Mouse (Mus musculus) mouse embryonic stem cell (cell line): ENCODE measurements around the gene Ripply1.

Experiments
- in situ Hi-C, 2 experiments: fragments of 300-500 bp; cut with MboI; formaldehyde crosslinking; loops; 1 replicate in 1 of 2; 3 replicates in 1 of 2; pipeline ENCODE4 v1.14.3; 2019 to 2020; ENCODE audit warnings: low sequenced_read_pairs in 2 of 2, low pct_unique_long_range_greater_than_20kb in 1 of 2, mixed read lengths in 1 of 2; ENCODE audit not compliant: unreplicated experiment in 1 of 2

Ripply1 gene

GRCm38 (mm10) chrX:139782278-139783044 lies at the start of gene Ripply1:
TSS of gene Ripply1 (minus strand) at chrX:139782353.
- in situ Hi-C loops = no loop called here

- in situ Hi-C loops = no loop called here
Observed at GRCm38 (mm10) chrX:139828363-139829092, 46.4 kb upstream of the Ripply1 start.

- in situ Hi-C loops = no loop called here
Observed at GRCm38 (mm10) chrX:139826926-139827325, 44.8 kb upstream of the Ripply1 start.

- in situ Hi-C loops = no loop called here
Observed at GRCm38 (mm10) chrX:139825402-139825801, 43.2 kb upstream of the Ripply1 start.

GRCm38 (mm10) chrX:139815201-139815600 lies 33.0 kb upstream of the Ripply1 start:
- in situ Hi-C loops = no loop called here

- in situ Hi-C loops = no loop called here
Observed at GRCm38 (mm10) chrX:139814018-139814635, 32.0 kb upstream of the Ripply1 start.

GRCm38 (mm10) chrX:139813299-139814002 lies 31.3 kb upstream of the Ripply1 start:
- in situ Hi-C loops = no loop called here

GRCm38 (mm10) chrX:139812636-139813298 lies 30.6 kb upstream of the Ripply1 start:
- in situ Hi-C loops = no loop called here

GRCm38 (mm10) chrX:139808501-139808900 lies 26.3 kb upstream of the Ripply1 start:
- in situ Hi-C loops = no loop called here

GRCm38 (mm10) chrX:139808085-139808484 lies 25.9 kb upstream of the Ripply1 start:
- in situ Hi-C loops = no loop called here

- in situ Hi-C loops = no loop called here
Observed at GRCm38 (mm10) chrX:139807391-139807790, 25.2 kb upstream of the Ripply1 start.

GRCm38 (mm10) chrX:139805918-139806317 lies 23.8 kb upstream of the Ripply1 start:
- in situ Hi-C loops = no loop called here

- in situ Hi-C loops = no loop called here
Observed at GRCm38 (mm10) chrX:139803028-139803427, 20.9 kb upstream of the Ripply1 start.

GRCm38 (mm10) chrX:139800406-139800878 lies 18.3 kb upstream of the Ripply1 start, which contains the start of gene Cldn2:
TSS of gene Cldn2 (plus strand) at chrX:139800828.
- in situ Hi-C loops = no loop called here

GRCm38 (mm10) chrX:139799953-139800352 lies 17.8 kb upstream of the Ripply1 start:
- in situ Hi-C loops = no loop called here

- in situ Hi-C loops = no loop called here
Observed at GRCm38 (mm10) chrX:139797875-139798274, 15.7 kb upstream of the Ripply1 start.

GRCm38 (mm10) chrX:139796037-139796436 lies 13.9 kb upstream of the Ripply1 start:
- in situ Hi-C loops = no loop called here
